Mouse (Mus musculus): ENCODE results near the gene Stx5a. TPM values are rescaled to one million over a fixed set of nuclear protein-coding genes. Genes with fewer than 3 reads are reported as not detected.

Gene Stx5a
- polyA plus RNA-seq, 1 experiment from 2014 or later: 82.2 TPM

DNA sequence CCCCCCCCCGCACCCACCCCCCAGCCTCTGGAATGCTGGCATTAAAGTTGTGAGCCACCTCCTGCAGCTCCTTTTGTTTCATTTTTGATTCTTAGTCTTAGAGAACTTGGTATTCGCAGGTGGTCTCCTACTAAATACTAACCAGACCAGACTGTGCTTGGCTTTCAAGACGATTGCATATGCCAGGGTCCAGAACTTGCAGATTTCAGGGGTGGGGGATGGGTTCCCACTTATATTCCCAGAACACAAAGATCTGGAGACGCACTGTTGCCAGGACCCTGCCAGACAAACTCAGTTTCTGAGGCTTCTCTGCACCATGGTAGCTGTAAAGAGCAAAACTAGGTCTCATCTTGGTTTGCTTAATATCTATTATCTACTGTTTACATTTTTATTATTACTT, 37.6 kb upstream of the Stx5a start:
- H3K9ac ChIP-seq (ENCODE audit: low read length): no peak overlapping the region
- TF ChIP-seq CTCF (IDR thresholded peaks at IDR 0.05; ENCODE audit: low read depth): no peak
- TF ChIP-seq EP300 (optimal IDR thresholded peaks at IDR 0.05): no peak

DNA sequence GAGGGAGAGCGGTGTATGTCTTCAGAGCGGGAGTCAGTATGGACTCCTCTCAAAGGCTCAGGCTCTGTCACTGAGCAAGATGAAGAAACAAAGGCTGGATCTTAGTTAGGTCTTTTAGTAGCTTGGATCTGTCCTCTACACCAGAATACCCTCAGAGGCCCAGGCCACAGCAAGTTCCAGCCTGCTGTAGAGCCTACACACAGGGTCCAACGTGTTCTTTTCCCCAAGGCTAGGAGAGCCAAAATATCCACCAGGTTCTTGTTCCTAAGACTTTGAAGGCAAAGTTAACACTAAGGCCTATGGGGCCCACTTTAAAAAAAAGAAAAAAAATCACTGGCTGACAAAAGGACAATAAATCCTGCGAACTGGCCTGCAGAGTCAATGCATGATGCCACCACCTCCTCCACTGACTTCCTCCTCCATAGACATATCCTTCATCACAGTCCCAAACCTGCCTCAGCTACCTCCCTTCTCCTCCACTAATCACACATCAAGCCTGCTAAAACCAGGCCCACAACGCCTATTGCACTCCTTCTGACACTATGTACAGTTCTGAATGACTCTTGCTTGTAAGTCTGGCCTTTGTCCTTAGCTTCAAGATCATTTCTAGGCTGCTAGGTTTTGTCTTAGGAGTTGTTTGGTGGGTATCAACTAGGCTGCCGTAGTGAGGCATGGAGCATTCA, 36.0 kb upstream of the Stx5a start:
- Histone ChIP-seq H3K36me3 (ENCODE audit: control insufficient read depth, insufficient read depth, low read length) (peaks cover 25% of the 10 kb centered on the region), H3K9ac (ENCODE audit: low read length) (no peak overlapping the region), H3K4me1 (replicated peaks; ENCODE audit: control insufficient read depth, insufficient read depth) (no peaks in the 10 kb centered on the region), H3K27me3 (ENCODE audit: control insufficient read depth, insufficient read depth, low read length) (no peaks in the 10 kb centered on the region), H3K4me3 (ENCODE audit: low read depth, low read length) (no peak overlapping the region), H3K4me2 (replicated peaks; ENCODE audit: low read depth) (no peak overlapping the region), H3K9me3 (ENCODE audit: control insufficient read depth, low read length) (no peaks in the 10 kb centered on the region), H3K27ac (replicated peaks) (peak overlapping the region; percentile 61)
- WGBS: 62% methylated on average over 6 of the region's 6 CpGs
- DNase-seq (ENCODE audit: low spot score): no peak
- TF ChIP-seq EP300 (optimal IDR thresholded peaks at IDR 0.05): no peak
- no peak for TF ChIP-seq CTCF (IDR thresholded peaks at IDR 0.05; ENCODE audit: low read depth)
- ATAC-seq (ENCODE audit: low FRiP score, low TSS enrichment): 0 out of 2 replicates have a peak, but pooled peaks have one; percentile 44

More for the DNA sequence above, 37.6 kb upstream of the Stx5a start:
- no peaks in the 10 kb centered on the region for H3K9me3 ChIP-seq (ENCODE audit: control insufficient read depth, low read length)
- WGBS: 64% methylated on average over 3 of the region's 4 CpGs
- H3K36me3 ChIP-seq (ENCODE audit: control insufficient read depth, insufficient read depth, low read length): peaks cover 14% of the 10 kb centered on the region; the same call in 1 of the 2 replicates
- H3K27ac ChIP-seq (replicated peaks): no peak overlapping the region
- DNase-seq (ENCODE audit: low spot score) (no peak), ATAC-seq (ENCODE audit: low FRiP score, low TSS enrichment) (no peak)
- H3K27me3 ChIP-seq (ENCODE audit: control insufficient read depth, insufficient read depth, low read length): no peaks in the 10 kb centered on the region
- no peaks in the 10 kb centered on the region for H3K4me1 ChIP-seq (replicated peaks; ENCODE audit: control insufficient read depth, insufficient read depth)
- H3K4me2 ChIP-seq (replicated peaks; ENCODE audit: low read depth): no peak overlapping the region
- no peak overlapping the region for H3K4me3 ChIP-seq (ENCODE audit: low read depth, low read length)

DNA sequence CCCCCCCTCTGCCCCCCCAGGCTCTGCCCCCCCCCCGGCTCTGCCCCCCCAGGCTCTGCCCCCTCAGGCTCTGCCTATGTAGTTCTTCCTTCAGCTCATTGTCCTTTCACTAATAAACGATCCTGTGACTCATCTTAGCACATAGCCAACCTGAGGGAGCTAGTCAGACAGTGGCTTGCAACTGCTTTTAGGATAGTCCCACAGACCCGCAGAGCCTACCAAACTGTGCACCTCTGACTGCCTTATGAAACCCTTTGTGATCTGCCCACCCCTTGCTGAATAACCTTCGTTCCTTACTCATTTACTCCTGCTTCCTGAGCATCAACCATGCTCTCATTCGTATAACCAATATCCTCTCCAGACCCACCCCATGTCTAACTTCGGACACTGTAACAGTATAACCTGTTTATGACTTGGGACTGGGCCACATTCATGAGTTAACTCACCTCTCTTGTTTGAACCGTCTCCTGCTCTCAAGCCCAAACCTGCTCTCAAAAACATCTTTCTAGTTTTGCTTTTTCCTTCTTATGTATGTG, 35.0 kb upstream of the Stx5a start:
- 0 out of 2 replicates have a peak, but pooled peaks have one; percentile 10 for ATAC-seq (ENCODE audit: low FRiP score, low TSS enrichment)
- WGBS: 60% methylated on average over 7 of the region's 7 CpGs
- no peaks in the 10 kb centered on the region for H3K9me3 ChIP-seq (ENCODE audit: control insufficient read depth, low read length)
- peaks cover 5% of the 10 kb centered on the region; the same call in 1 of the 2 replicates for H3K4me1 ChIP-seq (replicated peaks; ENCODE audit: control insufficient read depth, insufficient read depth)
- H3K4me2 ChIP-seq (replicated peaks; ENCODE audit: low read depth): no peak overlapping the region
- DNase-seq (ENCODE audit: low spot score): no peak
- no peak for TF ChIP-seq CTCF (IDR thresholded peaks at IDR 0.05; ENCODE audit: low read depth)
- no peak for TF ChIP-seq EP300 (optimal IDR thresholded peaks at IDR 0.05)
- H3K36me3 ChIP-seq (ENCODE audit: control insufficient read depth, insufficient read depth, low read length): peaks cover 25% of the 10 kb centered on the region
- H3K27me3 ChIP-seq (ENCODE audit: control insufficient read depth, insufficient read depth, low read length): no peaks in the 10 kb centered on the region
- H3K27ac ChIP-seq (replicated peaks): peak overlapping the region; percentile 61
- H3K9ac ChIP-seq (ENCODE audit: low read length): no peak overlapping the region
- H3K4me3 ChIP-seq (ENCODE audit: low read depth, low read length): no peak overlapping the region

DNA sequence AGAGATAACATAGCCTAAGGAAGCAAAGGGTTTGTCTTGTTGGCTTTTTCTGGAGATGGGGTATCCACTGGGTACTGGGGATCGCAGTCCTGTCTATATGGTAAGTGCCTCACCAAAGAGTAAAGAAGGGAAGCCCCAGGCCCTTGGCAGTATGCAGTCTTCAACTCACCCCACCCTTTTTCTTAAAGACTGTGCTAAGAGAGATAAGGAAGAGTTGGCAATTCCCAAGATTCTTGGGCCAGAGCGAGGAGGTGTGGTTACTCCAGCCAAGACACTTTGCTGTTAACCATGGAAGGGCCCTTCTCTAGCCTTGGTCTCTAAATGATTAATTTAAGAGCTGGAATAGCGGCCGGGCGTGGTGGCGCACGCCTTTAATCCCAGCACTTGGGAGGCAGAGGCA, 34.3 kb upstream of the Stx5a start:
- no peak overlapping the region for H3K9ac ChIP-seq (ENCODE audit: low read length)
- H3K27ac ChIP-seq (replicated peaks): no peak overlapping the region
- ATAC-seq (ENCODE audit: low FRiP score, low TSS enrichment): no peak
- H3K36me3 ChIP-seq (ENCODE audit: control insufficient read depth, insufficient read depth, low read length): peaks cover 25% of the 10 kb centered on the region
- 89% methylated on average over 7 of the region's 7 CpGs for WGBS
- H3K4me3 ChIP-seq (ENCODE audit: low read depth, low read length): no peak overlapping the region
- peaks cover 5% of the 10 kb centered on the region; the same call in 1 of the 2 replicates for H3K4me1 ChIP-seq (replicated peaks; ENCODE audit: control insufficient read depth, insufficient read depth)
- H3K27me3 ChIP-seq (ENCODE audit: control insufficient read depth, insufficient read depth, low read length): no peaks in the 10 kb centered on the region
- no peak for TF ChIP-seq CTCF (IDR thresholded peaks at IDR 0.05; ENCODE audit: low read depth)
- TF ChIP-seq EP300 (optimal IDR thresholded peaks at IDR 0.05): no peak
- no peaks in the 10 kb centered on the region for H3K9me3 ChIP-seq (ENCODE audit: control insufficient read depth, low read length)
- no peak overlapping the region for H3K4me2 ChIP-seq (replicated peaks; ENCODE audit: low read depth)
- no peak for DNase-seq (ENCODE audit: low spot score)

DNA sequence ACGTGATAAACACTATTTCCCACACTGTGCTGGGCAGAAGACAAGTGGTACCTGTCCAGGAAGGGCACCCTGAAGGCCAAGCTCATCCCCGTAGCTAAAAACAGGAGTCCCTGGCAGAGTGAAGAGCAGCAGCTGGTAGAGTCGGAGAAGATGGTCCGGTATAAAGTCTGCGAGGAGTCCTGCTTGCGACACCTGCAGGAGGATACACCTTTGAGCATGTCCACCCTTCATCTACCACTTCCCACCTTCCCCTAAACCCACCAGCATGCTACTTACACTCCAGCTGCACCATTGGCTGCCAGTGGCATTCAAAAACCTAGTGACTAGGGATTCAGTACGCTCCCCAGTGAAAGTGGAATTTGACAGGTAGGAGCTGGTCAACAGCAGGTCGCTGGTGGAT, 32.3 kb upstream of the Stx5a start:
- TF ChIP-seq CTCF (IDR thresholded peaks at IDR 0.05; ENCODE audit: low read depth): no peak
- no peak for TF ChIP-seq EP300 (optimal IDR thresholded peaks at IDR 0.05)
- Histone ChIP-seq H3K4me3 (ENCODE audit: low read depth, low read length) (no peak overlapping the region), H3K36me3 (ENCODE audit: control insufficient read depth, insufficient read depth, low read length) (peaks cover 25% of the 10 kb centered on the region), H3K27me3 (ENCODE audit: control insufficient read depth, insufficient read depth, low read length) (no peaks in the 10 kb centered on the region), H3K27ac (replicated peaks) (no peak overlapping the region), H3K9me3 (ENCODE audit: control insufficient read depth, low read length) (no peaks in the 10 kb centered on the region), H3K9ac (ENCODE audit: low read length) (no peak overlapping the region), H3K4me1 (replicated peaks; ENCODE audit: control insufficient read depth, insufficient read depth) (peaks cover 5% of the 10 kb centered on the region; the same call in 1 of the 2 replicates), H3K4me2 (replicated peaks; ENCODE audit: low read depth) (no peak overlapping the region)
- ATAC-seq (ENCODE audit: low FRiP score, low TSS enrichment) (no peak), DNase-seq (ENCODE audit: low spot score) (no peak)
- 83% methylated on average over 8 of the region's 8 CpGs for WGBS

DNA sequence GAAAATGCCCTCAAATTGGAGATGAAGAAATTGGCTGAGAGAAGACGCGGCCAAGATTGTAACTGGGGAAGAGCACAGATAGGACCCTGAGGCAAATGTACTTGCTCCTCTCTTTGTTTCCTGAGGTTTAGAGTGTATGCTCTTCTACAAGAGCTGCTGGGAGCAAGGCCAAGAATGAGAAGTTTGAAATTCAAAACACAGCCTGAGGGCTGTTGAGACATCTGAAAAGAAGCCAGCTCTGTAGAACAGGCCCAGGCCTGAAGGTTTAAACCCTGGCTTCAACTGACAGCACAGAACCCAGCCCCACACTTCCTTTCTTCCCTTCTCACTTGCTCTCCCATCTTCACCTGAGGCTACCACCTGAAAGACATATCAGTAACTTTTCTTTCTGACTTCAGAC, 31.2 kb upstream of the Stx5a start:
- 64% methylated on average over 2 of the region's 2 CpGs for WGBS
- Histone ChIP-seq H3K27ac (replicated peaks) (0 out of 2 replicates have a peak overlapping the region, but pooled peaks have one; percentile 35), H3K4me1 (replicated peaks; ENCODE audit: control insufficient read depth, insufficient read depth) (peaks cover 5% of the 10 kb centered on the region; the same call in 1 of the 2 replicates), H3K4me2 (replicated peaks; ENCODE audit: low read depth) (peak overlapping the region; percentile 31), H3K27me3 (ENCODE audit: control insufficient read depth, insufficient read depth, low read length) (no peaks in the 10 kb centered on the region), H3K4me3 (ENCODE audit: low read depth, low read length) (no peak overlapping the region), H3K9me3 (ENCODE audit: control insufficient read depth, low read length) (no peaks in the 10 kb centered on the region), H3K36me3 (ENCODE audit: control insufficient read depth, insufficient read depth, low read length) (peaks cover 25% of the 10 kb centered on the region), H3K9ac (ENCODE audit: low read length) (no peak overlapping the region)
- ATAC-seq (ENCODE audit: low FRiP score, low TSS enrichment): no peak
- no peak for TF ChIP-seq CTCF (IDR thresholded peaks at IDR 0.05; ENCODE audit: low read depth)
- TF ChIP-seq EP300 (optimal IDR thresholded peaks at IDR 0.05): peak; percentile 54
- no peak for DNase-seq (ENCODE audit: low spot score)

All from stomach, postnatal 0 days (tissue).